Mouse (Mus musculus): Measurements from ENCODE around the gene Yap1. TPM values are rescaled to one million over a fixed set of nuclear protein-coding genes. Genes with fewer than 3 reads are reported as not detected.

Yap1 gene
- polyA plus RNA-seq (2015; fragmentation: Nextera tagmentation; extraction: Ambion mirVana), result 19.8 and 24.3 TPM in 2 replicates

DNA sequence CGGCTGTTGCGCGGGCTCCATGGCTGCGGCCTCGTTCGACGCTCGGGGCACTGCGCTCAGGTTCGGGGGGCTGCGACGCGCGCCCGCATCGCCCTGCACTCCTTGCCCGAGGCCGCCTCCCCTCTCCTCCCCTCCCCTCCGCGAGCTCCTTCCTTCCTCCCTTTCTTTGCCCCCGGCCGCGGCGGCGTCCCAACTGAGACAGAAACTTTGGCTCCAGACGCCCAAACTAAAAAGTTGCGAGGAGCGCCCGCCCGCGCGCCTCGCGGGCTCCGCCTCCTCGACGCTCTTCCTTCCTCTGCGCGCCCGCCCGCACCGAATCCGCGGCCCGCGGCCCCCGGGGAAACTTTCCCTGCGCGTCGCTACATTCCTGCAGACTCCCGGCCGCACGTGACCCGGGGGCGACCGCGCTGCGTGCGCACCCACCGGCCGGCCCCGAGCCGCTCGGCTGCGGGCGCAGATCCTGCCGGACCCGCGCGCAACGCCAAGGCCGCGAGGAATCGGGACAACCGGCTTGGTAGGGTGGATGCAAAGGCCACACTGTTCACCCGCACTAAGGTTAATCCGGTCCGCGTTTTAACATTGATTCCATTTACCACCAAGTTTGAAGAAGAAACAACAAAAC lies at the start of gene Yap1:
TSS of gene Yap1 (minus strand) at position 227 of the 622 bp plus-strand sequence.
- Histone ChIP-seq H3K4me3 (peak within 1 kb of the TSS; percentile 95), H3K27me3 (no peaks in the 10 kb centered on the region), H3K9me3 (replicated peaks) (no peaks in the 10 kb centered on the region), H3K27ac (peak within 1 kb of the TSS; percentile 98), H3K36me3 (peaks cover 16% of the 10 kb centered on the region), H3K9ac (peak within 1 kb of the TSS; percentile 98), H3K4me2 (peak within 1 kb of the TSS; percentile 63), H3K4me1 (replicated peaks) (peaks cover 16% of the 10 kb centered on the region)
- under 1% methylated on average over 78 of the region's 79 CpGs for WGBS
- ATAC-seq (replicated peaks; ENCODE audit: insufficient number of reproducible peaks, insufficient read depth, low FRiP score, low read depth), result peak; percentile 87

DNA sequence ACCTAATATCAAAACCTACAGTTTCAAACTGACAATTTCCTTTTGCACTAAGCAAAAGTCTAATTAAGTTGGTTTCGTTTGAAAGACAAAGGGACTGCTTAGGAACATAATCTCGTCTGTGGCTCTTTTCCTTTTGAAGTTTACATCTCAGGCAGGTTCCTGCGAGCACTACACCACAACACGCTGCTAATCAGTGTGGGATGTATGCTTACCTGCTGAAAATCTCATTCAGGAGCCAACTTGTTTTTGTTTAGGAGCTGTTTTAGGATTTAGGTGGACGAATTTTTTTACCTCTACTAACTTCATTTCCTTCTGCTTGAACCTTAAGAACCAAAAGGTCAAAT lies 38.6 kb upstream of the Yap1 start:
- Histone ChIP-seq H3K27me3 (no peaks in the 10 kb centered on the region), H3K9ac (peak overlapping the region; percentile 61; the same call in 1 of the 2 replicates), H3K4me3 (peak overlapping the region; percentile 84), H3K27ac (peak overlapping the region; percentile 61), H3K36me3 (no peaks in the 10 kb centered on the region), H3K4me1 (replicated peaks) (peaks cover 7% of the 10 kb centered on the region), H3K4me2 (peak overlapping the region; percentile 71), H3K9me3 (replicated peaks) (no peaks in the 10 kb centered on the region)
- no peak for ATAC-seq (replicated peaks; ENCODE audit: insufficient number of reproducible peaks, insufficient read depth, low FRiP score, low read depth)
- 12% methylated on average over 5 of the region's 5 CpGs for WGBS

DNA sequence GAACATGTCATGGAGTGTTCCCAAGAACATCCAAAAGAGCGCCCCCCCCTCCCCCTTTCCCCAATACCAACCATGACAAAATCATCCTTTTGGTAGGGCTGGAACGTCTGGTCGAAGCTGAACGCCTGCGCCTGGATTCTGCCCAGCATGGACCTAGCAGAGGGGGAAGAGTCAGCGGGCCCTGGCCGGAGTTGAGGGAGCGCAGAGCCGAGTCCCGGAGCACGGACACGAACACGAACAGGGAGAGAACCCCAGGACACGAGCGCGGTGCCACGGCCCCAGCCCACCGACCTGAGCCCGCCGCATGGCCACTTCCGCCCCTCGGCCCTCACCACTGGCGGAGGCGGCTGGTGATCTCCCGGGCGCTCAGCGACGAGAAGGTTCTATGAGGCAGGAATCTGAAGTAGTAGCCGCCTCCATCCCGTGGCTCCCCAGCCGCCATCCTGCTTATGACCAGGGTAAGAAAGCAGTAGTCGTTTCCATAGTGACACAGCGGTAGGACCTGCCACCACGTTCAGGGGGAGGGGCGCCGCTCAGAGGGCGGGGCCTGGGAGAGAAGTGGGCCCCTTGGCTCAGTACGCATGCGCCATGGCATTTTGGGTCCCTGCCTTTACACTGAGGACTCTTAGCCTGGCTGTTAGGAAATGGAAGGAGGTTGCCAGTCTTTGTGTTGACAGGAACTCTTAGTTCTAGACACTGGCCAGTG lies 38.1 kb upstream of the Yap1 start, which contains the start of gene Cfap300:
TSS of gene Cfap300 (minus strand) at position 486 of the 706 bp plus-strand sequence.
- Histone ChIP-seq H3K4me2 (peak within 1 kb of the TSS; percentile 71), H3K27me3 (no peaks in the 10 kb centered on the region), H3K36me3 (no peaks in the 10 kb centered on the region), H3K4me1 (replicated peaks) (peaks cover 7% of the 10 kb centered on the region), H3K27ac (peak within 1 kb of the TSS; percentile 79), H3K4me3 (peak within 1 kb of the TSS; percentile 84), H3K9me3 (replicated peaks) (no peaks in the 10 kb centered on the region), H3K9ac (peak within 1 kb of the TSS; percentile 61)
- under 1% methylated on average over 39 of the region's 39 CpGs for WGBS
- peak; percentile 96 for ATAC-seq (replicated peaks; ENCODE audit: insufficient number of reproducible peaks, insufficient read depth, low FRiP score, low read depth)

DNA sequence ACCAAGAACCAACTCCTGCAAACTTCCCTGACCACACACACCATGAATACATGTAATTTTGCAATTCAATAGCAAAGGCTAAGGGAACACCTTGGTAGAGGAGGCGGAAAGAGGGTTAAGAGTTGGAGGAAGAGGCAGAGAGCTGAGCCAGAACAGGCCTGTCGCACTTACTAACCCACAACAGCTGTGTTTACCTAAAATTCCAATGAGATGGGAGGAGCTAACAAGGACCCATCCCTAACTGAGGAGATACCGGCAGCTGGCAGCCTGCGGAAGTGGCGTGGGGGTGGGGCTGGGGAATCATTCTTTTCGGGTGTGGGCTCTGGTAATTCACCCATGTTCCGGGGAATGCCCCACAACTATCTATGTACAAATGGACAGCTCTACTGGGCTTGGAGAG lies 31.1 kb upstream of the Yap1 start:
- Histone ChIP-seq H3K27ac (no peak overlapping the region), H3K4me2 (peak overlapping the region; percentile 8; the same call in 1 of the 2 replicates), H3K4me3 (no peak overlapping the region), H3K27me3 (no peaks in the 10 kb centered on the region), H3K36me3 (no peaks in the 10 kb centered on the region), H3K9ac (no peak overlapping the region), H3K4me1 (replicated peaks) (peaks cover 4% of the 10 kb centered on the region; the same call in 1 of the 2 replicates), H3K9me3 (replicated peaks) (no peaks in the 10 kb centered on the region)
- ATAC-seq (replicated peaks; ENCODE audit: insufficient number of reproducible peaks, insufficient read depth, low FRiP score, low read depth), result no peak
- 17% methylated on average over 7 of the region's 7 CpGs for WGBS

DNA sequence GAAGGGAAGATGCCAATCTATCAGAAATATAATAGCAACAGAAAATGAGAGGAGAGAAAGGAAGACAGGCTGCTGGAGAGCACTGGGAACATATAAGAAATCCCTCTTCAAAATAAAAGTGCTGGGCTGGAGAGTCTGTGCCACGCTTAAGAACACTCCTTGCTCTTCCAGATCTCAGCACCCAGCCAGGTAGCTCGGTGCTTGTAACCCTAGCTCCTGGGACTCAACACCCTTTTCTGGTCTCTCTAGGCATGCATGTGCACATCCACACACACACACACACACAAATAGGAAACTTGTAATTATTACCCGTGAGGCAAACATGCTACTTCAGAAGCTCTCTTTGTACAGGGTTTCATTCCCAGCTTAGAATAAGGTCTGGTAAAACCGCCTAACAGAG lies 30.7 kb upstream of the Yap1 start:
- no peak overlapping the region for H3K9ac ChIP-seq
- no peak overlapping the region for H3K27ac ChIP-seq
- peaks cover 4% of the 10 kb centered on the region; the same call in 1 of the 2 replicates for H3K4me1 ChIP-seq (replicated peaks)
- no peak overlapping the region; the same call in 1 of the 2 replicates for H3K4me2 ChIP-seq
- H3K36me3 ChIP-seq, result no peaks in the 10 kb centered on the region
- no peaks in the 10 kb centered on the region for H3K27me3 ChIP-seq
- ATAC-seq (replicated peaks; ENCODE audit: insufficient number of reproducible peaks, insufficient read depth, low FRiP score, low read depth), result no peak
- H3K9me3 ChIP-seq (replicated peaks), result no peaks in the 10 kb centered on the region
- H3K4me3 ChIP-seq, result no peak overlapping the region
- 43% methylated on average over 4 of the region's 4 CpGs for whole genome bisulfite sequencing

DNA sequence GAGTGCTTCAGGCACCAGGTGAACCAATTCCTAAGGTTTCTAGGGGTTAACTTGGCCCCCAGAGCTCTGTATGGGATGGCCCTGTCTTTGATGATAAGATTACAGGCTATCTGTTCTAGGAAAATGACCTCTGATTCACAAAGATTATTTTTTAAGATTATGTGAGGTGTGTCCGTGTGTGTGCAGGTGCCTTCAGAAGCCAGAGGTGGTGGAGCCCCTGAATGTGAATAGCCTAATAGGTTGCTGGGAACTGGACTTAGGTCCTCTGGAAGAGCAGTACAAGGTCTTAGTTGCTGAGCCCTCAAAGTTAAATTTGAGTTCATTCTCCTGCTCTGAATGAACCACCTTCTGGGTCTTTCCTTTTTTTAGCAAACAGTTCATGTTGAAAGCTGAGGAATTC lies 29.7 kb upstream of the Yap1 start:
- ATAC-seq (replicated peaks; ENCODE audit: insufficient number of reproducible peaks, insufficient read depth, low FRiP score, low read depth), result no peak
- Histone ChIP-seq H3K36me3 (no peaks in the 10 kb centered on the region), H3K4me3 (no peak overlapping the region), H3K9ac (no peak overlapping the region), H3K27ac (no peak overlapping the region), H3K4me1 (replicated peaks) (peaks cover 4% of the 10 kb centered on the region; the same call in 1 of the 2 replicates), H3K9me3 (replicated peaks) (no peaks in the 10 kb centered on the region), H3K4me2 (no peak overlapping the region), H3K27me3 (no peaks in the 10 kb centered on the region)
- 55% methylated on average over 1 of the region's 1 CpGs for WGBS

DNA sequence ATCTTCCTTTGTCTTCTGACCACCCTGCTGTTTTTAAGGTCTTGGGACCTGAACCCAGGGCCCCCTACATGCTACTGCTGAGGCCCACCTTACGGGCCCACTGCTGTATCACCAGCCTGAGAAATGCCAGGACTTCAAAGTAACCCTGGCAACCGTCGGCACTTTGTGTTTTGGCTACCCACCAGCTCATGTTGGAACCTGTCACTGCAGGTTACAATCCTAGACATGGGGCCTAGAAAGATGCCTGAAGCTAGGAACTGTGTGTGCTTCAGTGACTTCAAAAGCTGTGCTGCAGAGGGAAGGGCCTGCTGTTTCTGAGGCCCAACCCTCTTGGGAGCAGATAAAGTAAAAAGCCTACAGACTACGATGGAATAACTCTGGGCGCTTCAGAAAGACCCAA lies 28.5 kb upstream of the Yap1 start:
- Histone ChIP-seq H3K4me2 (no peak overlapping the region), H3K36me3 (no peaks in the 10 kb centered on the region), H3K27ac (no peak overlapping the region), H3K4me3 (no peak overlapping the region), H3K27me3 (no peaks in the 10 kb centered on the region), H3K9me3 (replicated peaks) (no peaks in the 10 kb centered on the region), H3K4me1 (replicated peaks) (peaks cover 4% of the 10 kb centered on the region; the same call in 1 of the 2 replicates), H3K9ac (no peak overlapping the region)
- no peak for ATAC-seq (replicated peaks; ENCODE audit: insufficient number of reproducible peaks, insufficient read depth, low FRiP score, low read depth)
- WGBS, result 70% methylated on average over 5 of the region's 5 CpGs

DNA sequence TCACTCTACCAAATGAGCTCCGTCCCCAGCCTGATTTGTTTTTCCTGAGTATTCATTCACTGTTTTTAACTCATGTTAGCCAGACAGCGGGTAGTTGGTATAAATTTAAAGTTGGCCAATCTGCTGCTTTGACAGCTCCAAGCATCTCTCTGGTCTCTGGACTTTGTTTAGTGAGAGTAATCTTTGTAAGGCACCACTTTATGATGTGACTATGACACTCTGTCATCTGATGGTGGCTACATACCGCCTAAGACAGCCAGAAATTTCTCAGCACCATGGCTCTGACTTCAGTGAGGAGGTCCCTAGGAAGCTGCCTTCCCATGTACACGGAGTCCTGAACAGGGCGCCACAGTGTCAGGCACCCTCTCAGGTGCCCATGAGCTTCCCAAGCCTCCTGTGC lies 14.2 kb upstream of the Yap1 start:
- 64% methylated on average over 5 of the region's 5 CpGs for WGBS
- no peak overlapping the region for H3K4me3 ChIP-seq
- no peak overlapping the region for H3K27ac ChIP-seq
- H3K9ac ChIP-seq, result no peak overlapping the region
- H3K27me3 ChIP-seq, result no peaks in the 10 kb centered on the region
- no peak overlapping the region for H3K4me2 ChIP-seq
- no peaks in the 10 kb centered on the region for H3K4me1 ChIP-seq (replicated peaks)
- H3K9me3 ChIP-seq (replicated peaks), result no peaks in the 10 kb centered on the region
- no peak for ATAC-seq (replicated peaks; ENCODE audit: insufficient number of reproducible peaks, insufficient read depth, low FRiP score, low read depth)
- no peaks in the 10 kb centered on the region for H3K36me3 ChIP-seq

DNA sequence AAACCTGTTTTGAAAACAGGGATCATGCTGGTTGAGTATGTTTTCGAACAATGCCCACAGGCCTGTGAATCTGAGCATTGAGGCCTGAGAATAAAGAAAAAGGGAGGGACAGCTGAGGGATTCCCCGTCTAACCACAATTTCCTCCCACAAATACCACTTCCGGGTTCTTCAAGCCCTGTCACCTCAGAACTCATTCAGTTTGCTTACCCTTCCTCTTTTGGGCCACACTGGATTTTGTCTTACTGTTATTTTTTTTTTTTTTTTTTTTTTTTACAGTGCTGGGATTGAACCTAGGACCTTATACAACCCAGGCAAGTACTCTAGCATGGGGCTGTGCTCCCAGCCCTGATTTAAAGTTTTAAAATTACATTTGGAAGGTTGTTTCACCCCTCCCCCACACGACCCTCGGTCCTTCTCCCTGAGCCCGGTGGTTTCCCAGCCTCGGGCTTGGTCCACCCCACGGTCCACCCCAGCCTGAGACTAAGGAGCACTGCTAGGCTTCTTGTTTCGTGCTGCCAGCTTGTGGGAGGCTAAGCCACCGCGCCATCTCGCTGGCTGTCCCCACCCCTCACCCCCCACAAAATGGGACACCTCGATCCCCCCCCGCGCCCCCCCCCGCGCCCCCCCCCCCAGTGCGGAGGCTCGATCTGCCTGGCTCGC lies 13.0 kb upstream of the Yap1 start:
- Histone ChIP-seq H3K9ac (no peak overlapping the region), H3K4me2 (no peak overlapping the region), H3K27ac (no peak overlapping the region), H3K27me3 (no peaks in the 10 kb centered on the region), H3K4me3 (no peak overlapping the region), H3K9me3 (replicated peaks) (no peaks in the 10 kb centered on the region), H3K36me3 (no peaks in the 10 kb centered on the region), H3K4me1 (replicated peaks) (no peaks in the 10 kb centered on the region)
- WGBS, result 36% methylated on average over 17 of the region's 20 CpGs
- ATAC-seq (replicated peaks; ENCODE audit: insufficient number of reproducible peaks, insufficient read depth, low FRiP score, low read depth), result no peak

DNA sequence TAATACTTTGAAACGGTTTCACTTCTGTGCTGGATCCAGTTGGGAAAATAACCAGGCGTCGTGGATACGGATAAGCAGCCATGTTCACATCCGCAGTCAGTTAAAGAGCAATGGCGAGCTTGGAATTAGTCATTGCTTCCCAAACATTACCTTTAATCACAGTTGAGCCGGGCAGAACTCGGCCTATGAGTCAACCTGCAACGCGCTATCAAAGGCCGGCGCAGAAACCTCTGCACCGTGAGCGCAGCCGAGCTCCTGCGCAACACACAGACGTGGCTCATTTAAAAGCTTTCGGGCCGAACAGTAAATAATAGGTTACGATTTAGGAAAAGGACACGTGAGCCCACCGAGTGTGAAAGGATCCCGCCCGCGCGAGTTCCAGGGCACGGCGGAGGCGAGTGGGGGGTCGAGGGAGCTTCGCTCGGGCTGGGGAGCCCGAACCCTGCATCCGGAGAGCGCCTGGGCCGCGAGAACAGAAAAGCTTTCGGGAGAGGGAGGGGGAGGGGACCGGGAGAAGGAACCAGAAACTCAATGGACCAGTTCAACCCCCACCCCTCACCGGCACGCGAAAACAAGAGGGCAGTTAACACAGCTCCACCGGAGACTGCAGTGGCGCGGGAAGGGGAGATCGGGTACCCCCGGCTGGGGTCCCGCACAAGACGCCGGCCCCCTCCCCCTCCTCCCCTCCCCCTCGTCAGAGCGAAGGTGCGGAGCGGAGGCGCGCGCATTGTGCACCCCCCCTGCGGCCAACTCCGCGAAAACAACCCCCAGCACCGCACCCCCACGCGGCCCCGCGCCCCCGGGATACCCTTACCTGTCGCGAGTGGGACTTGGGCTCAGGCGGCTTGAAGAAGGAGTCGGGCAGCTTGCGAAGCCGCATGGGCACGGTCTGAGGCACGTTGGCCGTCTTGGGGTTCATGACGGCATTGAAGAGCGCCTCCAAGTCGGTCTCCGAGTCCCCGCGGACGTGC lies 810 bp downstream of the Yap1 start:
- WGBS, result under 1% methylated on average over 74 of the region's 82 CpGs
- H3K36me3 ChIP-seq, result peaks cover 25% of the 10 kb centered on the region
- peak overlapping the region; percentile 95 for H3K4me3 ChIP-seq
- H3K9ac ChIP-seq, result peak overlapping the region; percentile 98
- H3K27ac ChIP-seq, result peak overlapping the region; percentile 98
- peak overlapping the region; percentile 63 for H3K4me2 ChIP-seq
- peaks cover 16% of the 10 kb centered on the region for H3K4me1 ChIP-seq (replicated peaks)
- ATAC-seq (replicated peaks; ENCODE audit: insufficient number of reproducible peaks, insufficient read depth, low FRiP score, low read depth), result peak; percentile 36
- H3K9me3 ChIP-seq (replicated peaks), result no peaks in the 10 kb centered on the region
- H3K27me3 ChIP-seq, result no peaks in the 10 kb centered on the region

Data from heart, embryonic 15.5 days (tissue).